Mouse (Mus musculus) hindbrain, embryonic 11.5 days (tissue): ENCODE measurements around the gene Fbxl18. TPM values are rescaled to one million over a fixed set of nuclear protein-coding genes. Genes with fewer than 3 reads are reported as not detected.

Experiments
- ATAC-seq: fragments of 200-750 bp; cut with Nextera tagmentation; 2 replicates; pipeline ENCODE4 v1.8.0; 2017; ENCODE audit warnings: mild to moderate bottlenecking, moderate TSS enrichment, moderate library complexity; ENCODE audit not compliant: low FRiP score
- DNase-seq: peaks from one replicate; pipeline ENCODE4 v3.0.0-alpha.2; 2015; ENCODE audit warnings: low spot score
- H3K27ac ChIP-seq: fragments of 300-500 bp; sonication (generic); 2 replicates; pipeline ENCODE4 v1.5.1; 2014; ENCODE audit warnings: mild to moderate bottlenecking, low read depth, low read length
- H3K27me3 ChIP-seq: fragments of 300-500 bp; sonication (generic); 2 replicates; pipeline ENCODE4 v1.6.1; 2014; ENCODE audit warnings: mild to moderate bottlenecking, low read length, moderate library complexity, mixed read lengths; ENCODE audit not compliant: control insufficient read depth, insufficient read depth
- H3K36me3 ChIP-seq: fragments of 300-500 bp; sonication (generic); 2 replicates; pipeline ENCODE4 v1.6.1; 2014; ENCODE audit warnings: mild to moderate bottlenecking, low read length, moderate library complexity, mixed read lengths; ENCODE audit not compliant: control insufficient read depth, insufficient read depth
- H3K4me1 ChIP-seq: fragments of 300-500 bp; sonication (generic); replicated peaks from 2 replicates; pipeline ENCODE4 v1.6.1; 2014; ENCODE audit warnings: low read length, mixed read lengths; ENCODE audit not compliant: control insufficient read depth, insufficient read depth
- H3K4me2 ChIP-seq: fragments of 300-500 bp; sonication (generic); replicated peaks from 2 replicates; pipeline ENCODE4 v1.6.1; 2014; ENCODE audit warnings: mild to moderate bottlenecking, low read depth, low read length
- H3K4me3 ChIP-seq: fragments of 300-500 bp; sonication (generic); 2 replicates; pipeline ENCODE4 v1.5.1; 2014; ENCODE audit warnings: low read depth, low read length
- H3K9ac ChIP-seq: fragments of 300-500 bp; sonication (generic); 2 replicates; pipeline ENCODE4 v1.6.1; 2014; ENCODE audit warnings: low read depth, low read length
- H3K9me3 ChIP-seq: fragments of 300-500 bp; sonication (generic); 2 replicates; pipeline ENCODE4 v1.6.1; 2016; ENCODE audit warnings: low read length; ENCODE audit not compliant: control insufficient read depth
- WGBS: fragments of 180-500 bp; shearing (Covaris S2); extraction: QIAGEN DNeasy Blood & Tissue Kit; methylation state at CpG from one replicate; pipeline ENCODE4 v1.1.7; 2014; 5-methylcytosine and 5-hydroxymethylcytosine counted together
- polyA plus RNA-seq: library from polyadenylated mRNA; unstranded; fragments of >200 nt; fragmentation: Nextera tagmentation; extraction: Ambion mirVana; gene quantifications from 2 replicates; pipeline ENCODE4 v1.2.1, GENCODE M21; 2014

The Fbxl18 gene
- polyA plus RNA-seq = 12.1 and 14.5 TPM in 2 replicates

DNA sequence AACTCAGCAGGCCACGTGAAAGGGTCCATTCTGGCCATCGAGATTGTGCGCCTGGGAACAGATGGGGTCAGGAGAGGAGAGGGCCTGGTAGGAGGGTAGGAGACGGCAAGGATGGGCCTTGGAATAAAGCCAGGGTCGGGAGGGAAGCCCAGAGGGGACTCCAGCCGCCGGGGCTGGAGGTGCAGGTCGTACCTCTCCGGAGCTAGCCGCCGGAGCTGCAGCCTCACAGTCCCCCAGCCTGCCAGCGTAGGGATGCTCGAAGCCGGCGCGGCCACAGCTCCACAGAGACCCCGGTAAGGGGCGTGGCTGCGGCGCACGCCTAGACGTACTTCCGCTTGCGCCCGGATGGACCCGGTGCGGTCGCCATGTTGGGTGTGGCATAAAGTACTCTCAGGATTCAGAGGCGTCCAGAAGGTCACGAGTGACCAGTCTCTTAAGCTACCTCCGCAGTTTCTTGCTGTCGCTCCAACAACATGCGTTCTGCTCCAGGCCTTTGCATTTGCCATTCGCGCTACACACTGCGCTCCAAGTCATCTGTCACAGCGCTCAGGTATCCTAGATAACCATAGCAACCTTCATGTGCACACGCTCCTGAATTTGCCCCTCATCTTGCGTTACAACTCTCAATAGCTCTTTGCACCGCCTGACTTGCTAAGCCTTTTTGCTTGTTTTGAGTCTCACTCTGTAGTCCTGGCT lies at the start of gene Fbxl18:
TSS of gene Fbxl18 (minus strand) at position 504 of the 696 bp plus-strand sequence.
- peak; percentile 95 for DNase-seq
- H3K4me2 ChIP-seq = peak within 1 kb of the TSS; percentile 84
- peak; percentile 96 for ATAC-seq
- H3K36me3 ChIP-seq = peaks cover 3% of the 10 kb centered on the region; the same call in 1 of the 2 replicates
- H3K4me3 ChIP-seq = peak within 1 kb of the TSS; percentile 58
- peak within 1 kb of the TSS; percentile 69 for H3K9ac ChIP-seq
- peaks cover 7% of the 10 kb centered on the region; the same call in 1 of the 2 replicates for H3K4me1 ChIP-seq
- peak within 1 kb of the TSS; percentile 60 for H3K27ac ChIP-seq
- H3K9me3 ChIP-seq = no peaks in the 10 kb centered on the region
- under 1% methylated on average over 40 of the region's 40 CpGs for WGBS
- no peaks in the 10 kb centered on the region for H3K27me3 ChIP-seq

DNA sequence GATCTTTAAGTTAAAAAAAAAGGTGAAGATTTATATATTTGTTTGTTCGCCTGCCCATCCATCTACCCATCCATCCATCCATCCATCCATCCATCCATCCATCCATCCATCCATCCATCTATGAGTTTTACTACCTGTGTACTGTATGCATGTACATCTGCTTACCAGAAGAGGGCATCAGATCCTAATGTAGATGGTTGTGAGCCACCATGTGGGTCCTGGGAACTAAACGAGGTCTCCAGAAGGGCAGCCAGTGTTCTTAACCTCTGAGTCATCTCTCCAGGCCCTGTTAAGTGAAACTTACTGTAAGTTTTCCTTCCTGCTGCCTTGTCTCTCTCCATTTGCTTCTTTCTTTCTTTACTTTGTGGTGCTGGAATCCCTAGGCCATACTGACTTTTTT lies 45.2 kb upstream of the Fbxl18 start:
- DNase-seq = no peak
- WGBS = 65% methylated on average over 2 of the region's 2 CpGs

DNA sequence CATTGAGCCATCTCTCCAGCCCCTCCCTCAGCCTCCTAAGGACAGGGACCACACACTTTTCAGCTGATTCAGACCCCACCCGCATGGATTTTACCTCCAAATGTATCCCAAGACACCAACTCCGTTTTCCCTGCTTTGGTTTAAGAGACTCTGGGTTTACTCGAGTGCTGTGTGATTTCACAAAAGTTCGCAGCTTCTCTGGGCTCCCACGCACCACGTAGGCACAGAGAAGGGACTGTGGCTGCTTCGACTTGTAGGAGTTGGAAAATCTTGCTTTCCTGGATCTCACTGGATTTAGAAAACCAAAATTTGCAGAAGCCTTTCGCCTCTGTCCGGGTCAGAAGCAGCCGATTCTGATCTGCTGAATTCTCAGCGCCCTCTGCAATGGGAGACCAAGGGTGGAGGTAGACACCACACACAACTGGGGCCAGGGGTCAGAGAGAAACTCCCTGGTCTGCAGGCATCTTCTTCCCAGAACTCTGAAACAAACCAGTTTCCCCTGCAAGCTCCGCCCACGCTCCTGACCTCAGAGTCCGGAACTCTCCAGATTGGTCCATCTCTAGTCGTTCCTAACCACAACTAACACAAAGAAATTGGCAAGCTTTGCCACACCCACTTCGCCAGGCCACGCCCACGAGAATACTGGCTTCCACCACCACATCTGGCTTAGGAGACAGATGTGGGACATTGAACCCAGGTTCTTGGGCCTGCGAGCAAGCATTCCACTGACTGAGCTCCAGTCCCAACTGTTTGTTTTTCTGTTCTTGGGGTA lies 42.9 kb upstream of the Fbxl18 start:
- ATAC-seq = no peak
- Histone ChIP-seq H3K4me1 (0 out of 2 replicates have a peak, but pooled peaks cover 4% of the 10 kb centered on the region), H3K27me3 (no peaks in the 10 kb centered on the region), H3K9ac (no peak overlapping the region), H3K4me3 (no peak overlapping the region), H3K27ac (no peak overlapping the region), H3K36me3 (no peaks in the 10 kb centered on the region), H3K4me2 (no peak overlapping the region), H3K9me3 (no peaks in the 10 kb centered on the region)
- 37% methylated on average over 19 of the region's 19 CpGs for WGBS
- DNase-seq = peak; percentile 40

More for the DNA sequence above, 45.2 kb upstream of the Fbxl18 start:
- Histone ChIP-seq H3K27me3 (no peaks in the 10 kb centered on the region), H3K4me2 (no peak overlapping the region), H3K36me3 (no peaks in the 10 kb centered on the region), H3K4me3 (no peak overlapping the region), H3K27ac (no peak overlapping the region), H3K4me1 (0 out of 2 replicates have a peak, but pooled peaks cover 4% of the 10 kb centered on the region), H3K9ac (no peak overlapping the region), H3K9me3 (no peaks in the 10 kb centered on the region)
- no peak for ATAC-seq

DNA sequence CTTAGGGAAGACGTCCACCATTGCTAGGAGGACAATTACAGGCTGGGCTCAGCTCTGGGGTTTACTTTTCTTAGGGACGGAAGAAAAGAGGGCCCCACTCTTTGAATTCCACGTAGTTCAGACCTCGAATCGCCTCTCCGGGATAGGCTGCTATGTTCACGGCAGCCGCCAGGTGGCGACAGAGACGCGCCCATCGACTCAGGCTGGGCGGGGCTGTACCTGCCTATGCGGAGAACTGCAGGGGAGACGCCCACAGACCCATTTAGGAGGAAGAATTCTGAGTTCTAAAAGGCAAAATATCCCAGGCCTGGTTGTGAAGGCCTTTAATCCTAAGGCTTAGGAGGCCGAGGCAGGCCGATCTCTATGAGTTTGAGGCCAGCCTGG lies 41.1 kb upstream of the Fbxl18 start:
- 3% methylated on average over 17 of the region's 17 CpGs for WGBS
- peak overlapping the region; percentile 9 for H3K4me2 ChIP-seq
- DNase-seq (peak; percentile 93), ATAC-seq (peak; percentile 36; the same call in 1 of the 2 replicates)
- H3K9ac ChIP-seq = peak overlapping the region; percentile 20; the same call in 1 of the 2 replicates
- H3K36me3 ChIP-seq = no peaks in the 10 kb centered on the region
- no peaks in the 10 kb centered on the region for H3K27me3 ChIP-seq
- no peak overlapping the region for H3K27ac ChIP-seq
- no peaks in the 10 kb centered on the region for H3K9me3 ChIP-seq
- no peak overlapping the region for H3K4me3 ChIP-seq
- 0 out of 2 replicates have a peak, but pooled peaks cover 4% of the 10 kb centered on the region for H3K4me1 ChIP-seq

DNA sequence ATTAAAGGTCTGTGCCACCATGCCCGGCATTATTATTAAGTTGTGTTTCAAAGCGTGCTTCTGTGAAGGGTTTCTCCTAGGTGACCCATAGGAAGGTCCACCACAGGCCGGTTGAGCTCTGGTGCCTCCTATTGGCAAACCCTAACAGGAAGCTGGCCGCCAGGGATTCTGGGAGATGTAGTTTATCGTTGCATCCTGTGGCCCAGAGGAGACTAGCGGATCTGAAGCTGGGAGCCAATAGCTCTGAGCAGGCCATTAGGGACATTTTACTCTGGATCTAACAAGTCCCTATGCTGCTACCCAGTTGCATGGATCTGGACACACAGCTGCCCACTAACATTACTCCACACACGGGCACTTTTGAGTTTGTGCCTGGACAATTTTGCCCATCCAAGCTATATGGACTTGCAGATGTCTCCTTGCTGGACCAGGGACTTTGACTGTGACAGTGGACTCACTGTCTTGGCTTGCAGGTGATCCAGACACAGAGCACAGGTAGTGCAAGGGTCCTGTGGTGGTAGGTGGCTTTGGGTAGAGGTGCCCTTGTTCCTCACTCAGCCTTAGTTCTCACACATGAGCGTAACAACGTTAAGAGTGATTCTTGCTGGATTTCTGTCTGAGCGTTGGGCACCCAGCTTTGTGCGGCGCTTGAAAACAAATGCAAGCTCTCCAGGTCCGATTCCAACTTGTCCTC lies 40.6 kb upstream of the Fbxl18 start:
- DNase-seq (peak; percentile 90), ATAC-seq (peak; percentile 75)

DNA sequence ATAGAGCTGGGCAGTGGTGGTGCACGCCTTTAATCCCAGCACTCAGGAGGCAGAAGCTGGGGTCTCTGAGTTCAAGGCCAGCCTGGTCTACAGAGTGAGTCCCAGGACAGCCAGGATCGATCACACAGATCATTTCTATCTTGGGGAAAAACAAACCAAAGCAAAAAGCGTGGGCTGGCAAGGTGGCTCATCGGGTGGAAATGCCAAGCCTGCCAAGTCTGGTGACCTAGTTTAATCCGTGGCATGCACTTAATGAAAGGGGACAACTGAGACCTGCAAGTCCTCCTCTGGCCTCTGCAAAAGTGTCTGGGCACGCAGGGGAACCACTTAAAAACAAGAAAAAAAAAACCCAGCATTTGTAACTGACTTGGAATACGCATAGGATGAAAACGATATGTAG lies 37.5 kb upstream of the Fbxl18 start:
- H3K27ac ChIP-seq = no peak overlapping the region
- ATAC-seq (no peak), DNase-seq (no peak)
- H3K36me3 ChIP-seq = no peaks in the 10 kb centered on the region
- peaks cover 4% of the 10 kb centered on the region; the same call in 1 of the 2 replicates for H3K4me1 ChIP-seq
- no peak overlapping the region for H3K4me2 ChIP-seq
- H3K9ac ChIP-seq = no peak overlapping the region
- WGBS = 80% methylated on average over 8 of the region's 8 CpGs
- no peaks in the 10 kb centered on the region; the same call in 1 of the 2 replicates for H3K27me3 ChIP-seq
- H3K9me3 ChIP-seq = no peaks in the 10 kb centered on the region
- no peak overlapping the region for H3K4me3 ChIP-seq

More for the DNA sequence above, 40.6 kb upstream of the Fbxl18 start:
- Histone ChIP-seq H3K36me3 (no peaks in the 10 kb centered on the region), H3K9ac (peak overlapping the region; percentile 20; the same call in 1 of the 2 replicates), H3K4me3 (no peak overlapping the region), H3K4me1 (0 out of 2 replicates have a peak, but pooled peaks cover 4% of the 10 kb centered on the region), H3K27me3 (no peaks in the 10 kb centered on the region), H3K9me3 (no peaks in the 10 kb centered on the region), H3K4me2 (peak overlapping the region; percentile 9), H3K27ac (no peak overlapping the region)
- WGBS = 19% methylated on average over 13 of the region's 13 CpGs

DNA sequence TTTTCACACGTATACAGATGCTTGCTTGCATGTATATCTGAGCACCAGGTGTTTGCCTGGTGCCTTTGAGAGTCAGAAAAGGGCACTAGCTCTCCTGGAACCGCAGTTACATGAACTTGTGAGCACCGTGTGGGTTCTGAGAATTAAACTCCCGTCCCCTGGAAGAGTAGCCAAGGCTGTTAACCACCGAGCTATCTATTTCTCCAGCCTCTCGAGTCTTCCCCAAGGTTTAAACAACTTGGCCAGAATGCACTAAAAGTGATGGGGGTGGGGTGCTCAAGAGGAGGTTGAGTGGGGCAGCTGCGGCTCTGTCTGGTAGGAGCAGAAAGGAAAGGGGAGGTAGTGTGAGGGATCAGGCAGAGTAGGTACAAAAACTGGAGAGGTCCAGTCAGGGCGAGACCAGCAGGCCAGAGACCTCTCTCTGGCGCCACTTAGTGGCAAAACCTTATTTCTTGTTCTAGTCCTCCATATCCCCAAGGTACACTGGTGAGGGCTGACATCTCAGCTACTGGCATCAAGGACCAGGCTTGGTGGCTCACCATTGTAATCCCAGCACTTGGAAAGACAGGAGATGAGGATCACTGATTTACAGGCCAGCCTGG lies 37.0 kb upstream of the Fbxl18 start:
- H3K4me1 ChIP-seq = peaks cover 4% of the 10 kb centered on the region; the same call in 1 of the 2 replicates
- no peak overlapping the region for H3K27ac ChIP-seq
- ATAC-seq = peak; percentile 30; the same call in 1 of the 2 replicates
- H3K9me3 ChIP-seq = no peaks in the 10 kb centered on the region
- no peak overlapping the region for H3K4me2 ChIP-seq
- no peaks in the 10 kb centered on the region; the same call in 1 of the 2 replicates for H3K27me3 ChIP-seq
- H3K36me3 ChIP-seq = no peaks in the 10 kb centered on the region
- peak; percentile 83 for DNase-seq
- WGBS = 35% methylated on average over 9 of the region's 9 CpGs
- no peak overlapping the region for H3K4me3 ChIP-seq
- H3K9ac ChIP-seq = no peak overlapping the region

DNA sequence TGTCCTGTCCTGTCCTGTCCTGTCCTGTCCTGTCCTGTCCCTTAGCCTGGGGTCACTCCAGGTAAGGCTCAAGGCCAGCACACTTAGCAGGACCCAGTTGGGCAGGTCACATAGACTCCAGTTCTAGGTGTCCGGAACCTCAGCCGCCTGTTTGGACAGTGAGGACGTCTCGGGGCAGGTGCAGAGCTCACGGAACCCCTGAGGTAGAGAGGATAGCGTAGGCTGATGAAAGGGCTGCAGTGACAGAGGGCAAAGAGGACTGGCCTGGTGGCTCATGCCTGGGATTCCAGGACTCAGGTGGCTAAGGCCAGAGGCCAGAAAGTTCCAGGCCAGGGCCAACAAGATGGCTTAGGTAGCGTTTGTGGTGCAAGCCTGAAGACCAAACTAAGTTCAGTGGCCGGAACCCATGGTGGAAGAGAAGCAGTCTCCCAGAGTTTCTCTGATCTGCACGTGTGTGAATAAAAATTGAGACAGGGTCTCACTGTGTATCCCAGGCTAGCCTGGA lies 36.1 kb upstream of the Fbxl18 start:
- H3K9me3 ChIP-seq = no peaks in the 10 kb centered on the region
- no peaks in the 10 kb centered on the region for H3K36me3 ChIP-seq
- no peaks in the 10 kb centered on the region; the same call in 1 of the 2 replicates for H3K27me3 ChIP-seq
- H3K9ac ChIP-seq = no peak overlapping the region
- WGBS = 86% methylated on average over 9 of the region's 9 CpGs
- H3K27ac ChIP-seq = no peak overlapping the region
- H3K4me1 ChIP-seq = peaks cover 4% of the 10 kb centered on the region; the same call in 1 of the 2 replicates
- ATAC-seq = no peak
- no peak overlapping the region for H3K4me2 ChIP-seq
- no peak overlapping the region for H3K4me3 ChIP-seq
- no peak for DNase-seq
